Mouse (Mus musculus) bone marrow macrophage, adult 2 months (primary cell): ENCODE data around the gene Lrrc7. TPM values are rescaled to one million over a fixed set of nuclear protein-coding genes. Genes with fewer than 3 reads are reported as not detected.
"Not testable (repeated sequence)": the region's sequence is repeated elsewhere in the genome, so short reads cannot be mapped to it uniquely, and the experiment has no call there.

Experiments
- H3K27ac ChIP-seq: 2 replicates; pipeline ENCODE4 v1.5.1; 2012; ENCODE audit warnings: low read depth, low read length; ENCODE audit not compliant: insufficient read depth
- H3K4me1 ChIP-seq: 2 replicates; pipeline ENCODE4 v1.6.1; 2012; ENCODE audit warnings: low read length; ENCODE audit not compliant: control insufficient read depth, insufficient read depth
- H3K4me3 ChIP-seq: 2 replicates; pipeline ENCODE4 v1.5.1; 2012; ENCODE audit warnings: mild to moderate bottlenecking, low read length, moderate library complexity; ENCODE audit not compliant: insufficient read depth
- CTCF ChIP-seq: IDR thresholded peaks from 2 replicates; pipeline ENCODE4 v1.5.1; 2012; ENCODE audit warnings: low read depth, mild to moderate bottlenecking, low read length, moderate library complexity
- POLR2A ChIP-seq: IDR thresholded peaks from 2 replicates; pipeline ENCODE4 v1.6.1; 2012; ENCODE audit warnings: mild to moderate bottlenecking, low read depth, low read length, borderline replicate concordance
- polyA plus RNA-seq: library from polyadenylated mRNA; stranded (reverse); fragments of >200 nt; gene quantifications from 2 replicates; pipeline ENCODE4 v1.2.4, GENCODE M21; 2012; ENCODE audit not compliant: missing spikeins, insufficient read depth, insufficient read length

Gene Lrrc7
- polyA plus RNA-seq, 1 experiment, result not detected

DNA sequence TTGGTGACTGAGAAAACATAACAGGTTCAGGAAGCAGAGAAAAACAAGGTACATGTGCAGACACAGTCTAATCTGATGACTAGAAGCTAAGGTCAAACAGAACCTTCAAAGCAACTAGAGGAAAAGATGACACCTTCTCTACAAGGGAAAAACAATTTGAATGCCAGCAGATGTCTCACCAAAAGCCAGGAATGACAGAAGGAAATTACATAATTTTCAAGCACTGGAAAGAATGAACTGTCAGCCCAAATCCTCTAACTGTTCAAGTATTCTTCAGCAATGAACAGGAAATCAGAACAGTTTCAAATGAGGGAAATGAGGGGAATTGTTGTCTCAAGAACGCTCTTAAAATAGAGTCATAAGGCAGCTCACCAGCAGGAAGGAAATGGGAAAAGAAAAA lies 421.4 kb downstream of the Lrrc7 start:
- H3K4me1 ChIP-seq, result peaks cover 10% of the 10 kb centered on the region
- TF ChIP-seq CTCF (no peak), POLR2A (no peak)
- H3K27ac ChIP-seq, result peak overlapping the region; percentile 42; the same call in 1 of the 2 replicates
- no peak overlapping the region for H3K4me3 ChIP-seq

DNA sequence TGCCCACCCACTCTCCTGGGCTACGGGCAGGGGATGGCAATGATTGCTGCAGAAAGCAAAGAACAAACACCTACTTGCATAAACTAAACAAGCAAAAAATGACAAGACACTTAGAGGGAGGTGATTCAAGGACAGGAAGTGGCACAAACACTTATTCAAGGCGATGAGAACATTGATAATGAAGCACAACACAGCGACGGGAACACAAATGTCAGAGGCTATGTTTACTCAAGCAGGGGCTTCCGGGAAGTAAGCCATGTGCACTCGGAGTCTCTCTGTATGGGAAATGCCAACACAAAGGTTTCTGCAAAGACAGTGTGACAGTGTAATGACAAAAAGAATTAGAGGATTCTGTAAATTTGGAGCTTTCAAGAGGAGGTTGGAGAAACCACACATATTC lies 424.2 kb downstream of the Lrrc7 start:
- Histone ChIP-seq H3K27ac (no peak overlapping the region), H3K4me3 (no peak overlapping the region), H3K4me1 (peaks cover 10% of the 10 kb centered on the region)
- no peak for TF ChIP-seq CTCF
- no peak for TF ChIP-seq POLR2A

DNA sequence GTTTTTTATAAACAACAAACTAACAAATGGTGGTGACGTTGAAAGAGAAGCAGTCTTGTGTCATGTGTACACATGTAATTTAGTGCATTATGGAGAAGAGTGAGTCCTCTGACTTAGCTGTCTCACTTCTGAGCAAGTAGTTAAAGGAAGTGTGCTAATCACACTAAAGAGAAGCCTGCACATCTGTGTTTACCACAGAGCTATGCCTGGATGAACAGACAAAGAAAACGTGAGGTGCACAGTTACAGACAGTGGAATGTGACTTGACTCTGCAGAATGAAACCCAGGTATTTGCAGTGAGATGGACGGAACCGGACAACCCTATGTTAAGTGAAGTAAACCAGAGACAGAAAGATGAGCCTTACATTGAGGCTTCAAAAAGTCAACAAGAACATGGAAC lies 430.3 kb downstream of the Lrrc7 start:
- H3K4me3 ChIP-seq, result no peak overlapping the region
- H3K4me1 ChIP-seq, result peaks cover 2% of the 10 kb centered on the region; the same call in 1 of the 2 replicates
- H3K27ac ChIP-seq, result no peak overlapping the region
- TF ChIP-seq POLR2A (no peak), CTCF (no peak)

DNA sequence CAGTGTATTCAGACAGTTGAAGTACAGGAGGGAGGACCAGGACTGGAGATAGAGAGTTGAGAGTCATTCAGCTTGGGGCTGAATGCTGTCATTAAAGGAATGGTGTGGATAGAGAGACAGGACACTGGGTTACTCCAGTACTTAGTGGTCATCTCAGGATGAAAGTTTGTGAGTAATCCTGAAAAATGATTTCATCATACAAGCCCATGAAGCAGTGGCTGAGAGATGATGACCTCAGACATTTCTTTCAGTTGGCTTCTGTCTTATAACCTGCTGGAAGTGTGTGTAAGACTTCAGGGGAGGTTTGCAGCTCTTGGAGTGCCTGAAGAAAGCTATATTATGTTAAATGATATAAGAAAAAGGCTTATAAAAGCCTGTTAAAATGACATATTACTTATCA lies 430.8 kb downstream of the Lrrc7 start:
- no peak for TF ChIP-seq CTCF
- TF ChIP-seq POLR2A, result no peak
- H3K27ac ChIP-seq, result no peak overlapping the region
- H3K4me3 ChIP-seq, result no peak overlapping the region
- H3K4me1 ChIP-seq, result peaks cover 2% of the 10 kb centered on the region; the same call in 1 of the 2 replicates

DNA sequence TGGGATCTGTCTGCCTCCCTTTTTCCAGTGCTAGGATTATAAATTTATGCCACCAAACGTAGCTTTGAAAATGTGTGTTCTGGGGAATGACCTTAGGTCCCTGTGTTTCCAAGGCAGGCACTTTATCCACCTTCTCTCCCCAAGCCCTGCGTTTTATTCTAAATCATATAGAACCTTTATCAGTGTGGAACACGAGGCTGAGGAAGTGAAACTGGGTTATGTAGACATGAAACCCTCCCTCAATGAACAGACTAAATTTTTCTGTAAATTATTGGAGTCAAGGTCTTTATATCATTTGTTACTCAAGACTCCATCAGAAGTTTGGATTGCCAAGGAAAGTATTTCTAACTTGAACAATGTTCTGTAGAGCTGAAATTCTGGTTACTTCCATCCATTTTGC lies 439.1 kb downstream of the Lrrc7 start:
- H3K4me3 ChIP-seq, result no peak overlapping the region
- TF ChIP-seq POLR2A, result no peak
- TF ChIP-seq CTCF, result no peak
- no peaks in the 10 kb centered on the region for H3K4me1 ChIP-seq
- no peak overlapping the region for H3K27ac ChIP-seq

DNA sequence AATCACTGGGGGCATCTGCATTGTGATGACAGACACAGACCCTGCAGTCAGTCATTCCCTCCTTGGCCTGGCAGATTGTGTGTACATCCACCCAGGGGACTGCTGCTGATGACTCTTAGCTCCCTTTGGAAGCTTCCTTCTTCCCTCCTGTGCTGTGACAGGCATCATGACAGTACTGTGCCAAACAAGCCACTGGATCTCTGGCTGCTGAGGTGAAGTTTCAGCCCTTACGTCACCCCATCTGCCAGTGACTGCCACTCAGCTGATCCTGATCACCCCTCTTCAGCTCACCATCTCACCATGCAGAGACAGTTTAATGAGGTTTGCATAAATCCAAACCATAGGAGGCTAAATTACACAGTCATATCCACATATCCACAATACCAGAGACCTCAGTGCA lies 456.8 kb downstream of the Lrrc7 start:
- TF ChIP-seq POLR2A (no peak), CTCF (no peak)
- Histone ChIP-seq H3K4me1 (peaks cover 4% of the 10 kb centered on the region), H3K4me3 (no peak overlapping the region), H3K27ac (no peak overlapping the region)

DNA sequence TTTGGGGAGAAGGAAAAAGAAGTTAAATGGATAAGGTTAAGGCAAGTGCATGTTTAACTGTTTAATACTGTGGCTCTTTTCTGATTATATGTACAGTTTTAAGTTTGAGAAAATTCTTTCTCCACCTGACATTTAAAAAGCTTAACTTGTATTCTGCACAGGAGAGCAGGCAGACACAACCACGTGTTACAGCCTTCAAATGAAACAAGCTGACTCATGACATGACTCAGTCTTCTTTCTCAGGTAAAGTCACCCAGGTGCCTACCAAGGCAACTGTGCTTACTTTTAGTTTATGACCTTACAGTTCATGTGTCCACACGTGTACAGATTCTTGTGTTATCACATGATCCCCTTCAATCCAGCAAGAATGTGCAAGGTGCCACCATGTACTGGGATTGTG lies 458.6 kb downstream of the Lrrc7 start:
- H3K27ac ChIP-seq, result no peak overlapping the region
- TF ChIP-seq POLR2A (no peak), CTCF (no peak)
- H3K4me1 ChIP-seq, result no peaks in the 10 kb centered on the region
- H3K4me3 ChIP-seq, result no peak overlapping the region

DNA sequence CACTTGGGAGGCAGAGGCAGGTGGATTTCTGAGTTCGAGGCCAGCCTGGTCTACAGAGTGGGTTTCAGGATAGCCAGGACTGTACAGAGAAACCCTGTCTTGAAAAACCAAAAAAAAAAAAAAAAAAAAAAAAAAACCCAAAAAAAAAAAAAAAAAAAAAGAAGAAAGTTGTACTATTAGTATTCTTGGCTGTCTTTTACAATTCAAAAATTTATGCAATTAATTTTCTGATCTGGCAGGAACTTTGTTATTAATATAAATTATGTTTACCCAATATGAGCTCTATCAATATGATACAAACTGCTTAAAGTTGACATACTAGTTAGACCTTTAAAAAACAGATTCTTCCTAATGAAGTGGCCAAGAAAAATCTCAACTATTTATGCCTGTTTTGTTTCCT lies 459.5 kb downstream of the Lrrc7 start:
- H3K4me1 ChIP-seq, result not testable (repeated sequence)

DNA sequence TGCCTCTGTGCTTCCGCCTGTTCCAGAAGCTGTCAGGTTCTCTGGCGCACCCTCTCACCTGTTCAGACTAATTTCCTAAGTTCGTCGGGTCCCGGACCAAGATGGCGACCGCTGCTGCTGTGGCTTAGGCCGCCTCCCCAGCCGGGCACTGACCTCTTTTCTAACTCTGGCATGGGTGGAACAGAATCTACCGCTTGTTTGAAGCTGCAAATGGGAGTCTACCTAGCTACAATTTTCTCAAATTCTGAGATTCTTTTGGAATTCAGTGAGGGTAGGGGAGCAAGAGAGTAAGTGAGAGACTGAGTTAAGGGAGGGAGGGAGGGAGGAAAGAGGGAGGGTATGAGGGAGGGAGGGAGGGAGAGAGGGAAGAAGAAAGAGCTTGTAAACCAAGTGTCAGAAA lies 460.0 kb downstream of the Lrrc7 start:
- not testable (repeated sequence) for H3K27ac ChIP-seq, H3K4me3 ChIP-seq, H3K4me1 ChIP-seq

More for the DNA sequence above, 459.5 kb downstream of the Lrrc7 start:
- not testable (repeated sequence) for H3K4me3 ChIP-seq, H3K27ac ChIP-seq

DNA sequence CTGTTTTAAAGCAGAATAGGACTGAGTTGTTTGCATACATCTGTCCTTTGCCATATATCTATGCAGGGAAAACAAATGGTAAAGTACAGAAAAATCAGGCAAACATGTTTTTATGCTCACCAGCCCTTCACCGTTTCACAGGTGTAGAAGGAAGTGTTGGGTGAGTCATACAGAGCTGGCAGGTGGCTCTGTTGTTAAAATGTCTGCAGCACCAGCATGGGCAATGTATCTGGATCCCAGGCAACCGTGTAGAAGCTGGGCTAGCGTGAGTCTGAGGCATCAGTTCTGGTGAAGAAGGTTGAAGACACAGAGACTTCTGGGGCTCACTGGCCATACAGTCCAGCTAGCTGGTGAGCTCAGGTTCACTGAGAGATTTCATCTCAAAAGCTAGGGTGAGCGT lies 468.1 kb downstream of the Lrrc7 start:
- TF ChIP-seq CTCF (no peak), POLR2A (no peak)
- Histone ChIP-seq H3K4me1 (no peaks in the 10 kb centered on the region), H3K4me3 (no peak overlapping the region), H3K27ac (no peak overlapping the region)

DNA sequence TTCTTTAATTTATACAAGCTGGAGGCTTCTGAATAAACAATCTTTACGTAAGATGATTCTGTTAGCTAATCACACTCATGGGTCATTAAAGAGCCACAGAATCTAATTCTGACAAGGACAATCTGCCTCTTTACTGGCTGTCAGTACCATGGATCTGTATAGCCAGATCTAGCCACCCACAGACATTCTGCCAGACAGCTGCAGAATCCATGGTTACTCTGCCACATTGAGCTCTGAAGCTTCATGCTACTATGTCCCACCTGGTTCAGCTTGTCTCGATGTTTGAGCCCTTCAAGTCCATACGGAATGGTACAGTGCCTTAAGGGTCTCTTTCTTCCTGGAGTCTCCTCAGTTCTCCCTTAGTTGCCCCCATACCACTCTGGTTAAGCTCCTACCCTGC lies 470.4 kb downstream of the Lrrc7 start:
- no peaks in the 10 kb centered on the region for H3K4me1 ChIP-seq
- no peak overlapping the region for H3K4me3 ChIP-seq
- TF ChIP-seq CTCF, result no peak
- TF ChIP-seq POLR2A, result no peak
- H3K27ac ChIP-seq, result no peak overlapping the region

DNA sequence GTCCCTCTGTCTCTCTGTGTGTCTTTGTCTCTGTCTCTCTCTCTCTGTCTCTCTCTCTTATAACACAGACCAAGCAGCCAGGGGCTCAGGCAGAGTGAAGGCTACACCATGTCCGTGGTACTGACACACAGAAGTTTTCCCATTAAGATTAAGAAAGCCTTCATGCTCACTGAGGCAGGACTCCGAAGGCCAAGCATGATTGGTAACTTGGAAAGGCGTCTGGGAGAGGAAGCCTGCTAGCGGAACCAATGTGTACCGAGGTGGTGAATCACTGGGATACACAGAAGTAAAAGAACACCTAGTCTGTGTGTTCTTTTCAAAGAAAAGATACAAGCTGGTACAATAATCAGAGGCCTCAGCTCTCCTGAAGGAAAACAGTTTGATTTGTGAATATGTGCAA lies 484.2 kb downstream of the Lrrc7 start:
- H3K4me1 ChIP-seq, result peaks cover 9% of the 10 kb centered on the region
- no peak for TF ChIP-seq CTCF
- no peak for TF ChIP-seq POLR2A
- no peak overlapping the region for H3K27ac ChIP-seq
- H3K4me3 ChIP-seq, result no peak overlapping the region
